Mouse (Mus musculus) megakaryocyte-erythroid progenitor cell, adult 5-6 weeks (primary cell): ENCODE results near the gene Pik3r1. TPM values are rescaled to one million over a fixed set of nuclear protein-coding genes. Genes with fewer than 3 reads are reported as not detected.
A peak's percentile ranks its signal among the peaks of the same experiment; 100 is the strongest.

Source experiments
- ATAC-seq: replicated peaks from 2 replicates; pipeline ENCODE4 v1.8.0; 2016; ENCODE audit warnings: mild to moderate bottlenecking, inconsistent platforms; ENCODE audit not compliant: severe bottlenecking, poor library complexity, low FRiP score, low TSS enrichment
- total RNA-seq, 2 experiments: library from RNA; stranded (forward) in 1 of 2; stranded (reverse) in 1 of 2; fragments of 200-1000, 215-1000 nt in 1 of 2; fragments of >200 nt in 1 of 2; fragmentation: Nextera tagmentation in 1 of 2; gene quantifications; 2 replicates each; pipeline ENCODE4 v1.2.3; 2014 to 2017

The Pik3r1 gene
- total RNA-seq, 2 experiments from 2014 or later = 47.7 to 115 TPM

DNA sequence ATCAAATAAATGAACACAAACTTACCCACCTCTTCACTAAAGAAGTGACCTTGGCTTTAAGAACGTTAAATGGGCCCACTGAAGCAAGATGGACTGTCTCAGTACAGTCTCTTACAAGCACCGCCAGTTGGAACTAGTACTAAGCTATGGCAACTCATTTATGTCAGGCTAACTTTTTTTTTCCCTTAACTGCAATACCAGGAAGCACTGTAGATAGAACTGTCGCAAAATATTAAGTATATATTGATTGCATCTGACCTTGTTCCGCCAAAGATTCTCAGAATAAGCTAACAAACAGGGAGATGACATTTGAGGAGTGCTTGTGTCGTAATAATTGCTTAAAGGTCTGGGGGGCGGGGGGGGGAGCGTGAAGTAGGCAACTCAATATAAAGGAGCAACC, 49.3 kb downstream of the Pik3r1 start:
- no peak for ATAC-seq

- ATAC-seq = no peak
These were observed 50.2 kb downstream of the Pik3r1 start for GRCm38 (mm10) chr13:101717836-101718235.

DNA sequence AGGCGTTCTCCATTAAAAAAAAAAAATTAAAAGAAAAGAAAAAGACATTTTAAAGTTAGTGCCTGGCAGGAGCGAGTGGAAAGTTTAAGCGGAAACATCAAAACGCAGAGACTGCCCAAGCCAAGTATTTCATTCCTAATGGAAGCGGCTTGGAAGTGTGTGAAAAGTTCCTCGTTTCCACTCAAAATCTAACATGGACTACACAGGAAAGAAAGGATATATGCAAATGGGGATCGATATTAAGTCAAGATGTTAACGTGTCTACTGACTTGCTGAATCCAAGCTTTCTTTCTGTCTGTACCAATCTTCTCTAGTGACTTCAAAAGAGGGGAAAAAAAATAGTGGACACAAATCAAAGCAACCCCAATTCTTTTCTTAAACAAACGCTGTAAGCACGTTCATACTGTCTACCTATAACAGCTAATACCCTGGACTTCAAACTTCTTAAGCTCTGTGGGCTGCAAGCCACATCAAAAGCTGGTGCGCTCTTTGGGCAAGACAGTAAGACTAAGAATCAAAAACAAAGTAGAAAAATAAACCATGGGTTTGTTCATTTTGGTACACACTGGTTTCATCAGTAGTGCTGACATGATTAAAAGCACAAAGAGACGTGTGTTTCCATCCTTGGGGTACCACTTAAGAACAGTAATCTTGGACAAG, 54.5 kb downstream of the Pik3r1 start:
- ATAC-seq = no peak

GRCm38 (mm10) chr13:101712720-101713428, 55.1 kb downstream of the Pik3r1 start:
- 0 out of 2 replicates have a peak, but pooled peaks have one; percentile 42 for ATAC-seq

GRCm38 (mm10) chr13:101712099-101712498, 55.9 kb downstream of the Pik3r1 start:
- ATAC-seq = no peak

- ATAC-seq = no peak
These were observed 56.7 kb downstream of the Pik3r1 start for GRCm38 (mm10) chr13:101711301-101711700.

DNA sequence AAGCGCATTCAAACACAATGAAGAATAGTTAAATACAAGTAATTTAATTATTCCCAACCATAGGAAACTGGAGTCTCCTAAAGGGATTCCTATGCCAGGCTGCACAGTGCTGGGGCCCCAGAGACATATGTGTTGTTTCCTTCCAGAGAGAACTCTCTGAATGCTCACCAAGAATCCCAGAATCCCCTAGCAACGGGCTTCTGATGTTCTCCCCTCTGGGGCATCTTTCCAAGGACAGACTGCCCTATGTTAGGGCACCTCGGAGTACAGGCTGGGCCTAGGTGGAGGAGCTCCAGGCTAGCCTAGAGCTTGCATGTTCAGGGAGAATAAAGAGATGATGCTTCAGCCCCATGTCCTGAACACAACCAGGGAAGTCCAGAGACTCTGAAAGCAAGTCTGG, 58.2 kb downstream of the Pik3r1 start:
- no peak for ATAC-seq

DNA sequence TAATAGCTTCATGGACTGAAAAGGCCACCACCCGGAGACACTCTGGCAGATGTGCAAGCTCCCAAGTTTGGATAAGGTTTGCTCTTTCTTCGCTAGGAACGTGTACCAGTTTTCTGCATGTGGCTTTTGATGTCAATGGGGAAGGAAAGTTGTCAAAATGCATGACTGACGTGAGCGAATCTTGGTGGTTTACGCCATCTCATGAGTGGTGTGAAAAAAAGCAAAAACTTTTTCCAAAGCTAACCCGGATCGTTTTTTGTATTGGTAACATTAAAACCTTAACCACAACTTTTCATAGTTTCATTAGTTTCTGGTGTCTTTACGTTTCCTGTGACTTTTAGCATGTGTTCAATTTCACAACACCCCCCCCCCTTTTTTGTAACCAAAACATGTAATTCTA, 60.8 kb downstream of the Pik3r1 start:
- no peak for ATAC-seq

DNA sequence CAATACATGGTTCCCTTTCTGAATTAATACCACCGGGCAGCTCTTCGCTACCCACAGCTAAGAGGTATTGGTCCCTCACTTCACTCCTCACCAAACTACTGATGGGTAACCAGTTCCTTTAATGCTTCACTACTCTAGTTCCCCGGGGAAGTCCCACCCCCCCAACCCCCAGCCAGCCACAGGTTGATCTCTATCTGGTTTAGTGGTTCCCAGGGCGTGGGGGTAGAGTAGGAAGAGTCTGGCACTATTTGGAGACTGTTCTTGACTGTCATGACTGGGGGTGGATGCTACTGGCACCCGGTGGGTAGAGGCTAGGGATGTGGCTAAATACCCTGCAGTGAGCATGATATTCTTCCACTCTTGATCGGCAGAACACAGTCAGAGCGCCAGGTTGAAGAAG, 61.6 kb downstream of the Pik3r1 start:
- ATAC-seq = no peak

DNA sequence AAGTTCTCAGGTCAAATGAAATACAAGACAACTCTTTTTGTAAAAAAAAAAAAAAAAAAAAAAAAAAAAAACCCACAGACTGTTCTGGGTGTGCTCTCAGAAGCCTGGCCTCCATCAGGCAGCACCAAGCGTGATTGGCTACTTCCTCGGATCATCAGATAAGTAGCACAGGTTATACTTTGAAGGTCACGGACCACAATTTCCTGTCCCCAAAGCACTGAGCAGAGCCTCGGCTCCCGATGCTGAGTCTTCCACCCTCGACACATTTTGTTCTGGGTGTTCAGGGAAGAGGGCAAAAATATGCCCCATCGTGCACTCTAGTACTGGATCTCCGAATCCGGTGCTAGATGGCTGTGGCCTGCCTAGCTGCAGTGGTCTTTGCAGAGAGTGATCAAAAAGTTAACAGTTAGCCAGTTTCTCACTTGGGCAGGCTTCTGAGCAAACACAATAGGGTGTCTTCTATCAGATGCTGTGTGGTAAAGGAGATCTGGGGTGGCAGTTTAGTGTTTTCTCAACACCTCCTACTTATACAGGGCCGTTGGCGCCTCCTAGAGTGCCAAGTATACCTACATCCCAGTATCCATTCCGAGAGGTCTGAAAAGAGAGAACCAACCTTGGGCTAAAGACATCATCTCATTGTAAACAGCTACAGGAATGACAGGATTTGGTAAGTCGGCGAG, 65.8 kb downstream of the Pik3r1 start:
- ATAC-seq = no peak; the same call in 1 of the 2 replicates

DNA sequence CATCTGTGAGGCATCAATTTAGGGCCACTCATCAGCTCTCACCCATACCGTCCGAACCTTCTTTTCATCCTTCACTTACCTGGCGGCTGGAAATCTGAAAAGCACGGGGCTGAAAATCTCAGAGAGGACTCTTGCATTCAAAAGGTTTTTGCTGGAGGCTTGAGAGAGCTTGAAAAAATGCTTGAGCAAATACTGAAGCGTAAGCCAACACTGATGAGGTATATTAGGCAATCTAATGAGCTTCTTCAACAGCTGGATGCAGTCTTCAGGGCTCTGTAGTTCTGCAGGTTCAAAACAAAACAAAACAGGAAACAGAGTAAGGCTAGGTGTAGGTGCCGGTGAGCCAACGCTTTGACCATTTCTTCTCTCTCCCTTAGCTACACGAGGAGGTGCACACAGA, 66.4 kb downstream of the Pik3r1 start:
- no peak for ATAC-seq

GRCm38 (mm10) chr13:101699742-101700141, 68.3 kb downstream of the Pik3r1 start:
- no peak for ATAC-seq

DNA sequence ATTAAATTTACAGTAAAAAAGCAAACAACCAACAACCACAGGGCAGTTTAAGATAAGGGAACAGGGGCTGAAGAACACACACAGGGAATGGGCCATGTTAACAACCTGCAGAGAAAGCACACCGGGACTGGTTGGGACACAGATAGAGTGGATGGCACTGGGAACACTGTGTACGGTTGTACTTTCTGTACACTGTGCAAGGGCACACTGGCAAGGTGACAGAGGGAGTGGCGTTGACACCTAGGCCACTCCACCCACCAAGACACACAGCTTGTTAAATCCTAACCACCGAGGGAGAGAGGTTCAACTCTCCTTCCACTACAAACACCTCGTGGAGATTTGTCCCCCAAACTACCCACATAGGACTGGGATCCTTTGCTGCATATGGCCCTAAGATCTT, 70.1 kb downstream of the Pik3r1 start:
- no peak for ATAC-seq

DNA sequence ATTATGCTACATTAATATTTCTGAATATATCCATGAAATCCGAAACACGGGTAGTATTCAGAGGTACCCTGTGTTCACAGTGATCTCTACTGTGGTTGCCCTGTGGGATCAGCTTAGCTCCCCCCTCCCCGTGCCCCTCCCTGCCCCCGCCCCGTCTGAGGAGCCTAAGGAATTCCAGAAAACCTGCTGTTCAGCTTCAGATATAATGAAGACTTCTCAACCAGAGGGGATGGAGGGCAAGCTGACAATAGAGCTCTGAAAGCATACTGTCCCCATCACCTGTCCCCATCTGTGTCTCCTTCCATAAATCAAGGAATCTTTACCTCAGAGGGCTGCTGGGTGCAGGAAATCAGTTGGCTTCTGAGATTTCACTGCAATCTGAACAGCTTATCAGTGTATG, 70.6 kb downstream of the Pik3r1 start:
- no peak for ATAC-seq

DNA sequence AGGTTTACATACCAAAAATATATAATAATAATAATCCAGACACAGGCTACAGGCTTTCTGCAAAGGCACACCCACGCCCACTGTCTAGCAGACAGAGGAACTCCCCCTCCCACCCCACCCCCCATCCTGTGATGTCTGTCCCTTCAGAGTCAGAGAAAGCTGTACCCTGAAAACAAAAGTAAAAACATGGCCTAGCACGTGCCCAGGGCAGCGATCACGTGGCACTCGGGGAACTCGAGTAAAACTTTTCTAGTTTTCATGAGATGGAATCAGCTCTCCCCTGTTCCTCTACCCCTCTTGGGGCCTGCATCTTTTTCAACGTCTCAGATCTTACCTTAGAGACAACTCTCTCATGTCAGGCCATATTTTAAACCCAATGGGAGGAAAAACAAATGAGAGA, 71.2 kb downstream of the Pik3r1 start:
- ATAC-seq = no peak

DNA sequence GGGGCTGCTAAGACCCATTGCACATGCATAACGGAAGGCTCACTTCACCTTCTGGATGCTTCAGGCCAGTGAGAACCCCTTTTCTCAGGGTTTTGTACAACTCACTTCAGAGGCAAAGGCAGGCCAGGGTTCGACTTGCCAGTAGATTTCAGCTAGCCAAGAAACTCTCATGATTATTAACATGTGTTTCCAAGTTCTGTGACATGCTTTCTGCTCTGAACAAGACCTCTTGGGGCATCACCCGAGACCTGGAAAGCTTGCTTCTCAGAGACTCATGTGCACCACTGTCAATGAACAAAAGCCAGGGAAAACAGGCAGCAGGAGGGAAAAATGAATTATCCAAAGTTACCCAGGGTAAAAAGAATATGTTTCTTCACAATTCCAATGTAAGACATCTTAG, 71.7 kb downstream of the Pik3r1 start:
- ATAC-seq = no peak

DNA sequence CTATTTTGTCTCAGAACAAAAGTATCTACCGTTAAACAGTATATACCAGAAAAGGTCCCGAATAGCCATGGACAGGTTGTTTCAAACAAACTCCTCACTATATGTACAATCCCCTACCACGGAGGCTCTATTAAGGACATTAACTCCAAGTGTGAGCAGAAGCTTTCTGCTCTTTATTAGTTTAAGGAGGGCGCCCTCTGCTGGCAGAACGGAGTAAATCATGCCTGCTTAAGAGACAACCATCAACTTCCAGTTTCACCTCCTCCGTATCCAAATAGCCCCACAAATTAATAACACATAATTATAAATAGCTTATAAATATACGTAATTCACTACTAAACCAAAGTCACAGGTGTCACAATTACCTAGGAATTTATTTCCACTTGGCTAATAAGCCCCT, 72.1 kb downstream of the Pik3r1 start:
- ATAC-seq = no peak

DNA sequence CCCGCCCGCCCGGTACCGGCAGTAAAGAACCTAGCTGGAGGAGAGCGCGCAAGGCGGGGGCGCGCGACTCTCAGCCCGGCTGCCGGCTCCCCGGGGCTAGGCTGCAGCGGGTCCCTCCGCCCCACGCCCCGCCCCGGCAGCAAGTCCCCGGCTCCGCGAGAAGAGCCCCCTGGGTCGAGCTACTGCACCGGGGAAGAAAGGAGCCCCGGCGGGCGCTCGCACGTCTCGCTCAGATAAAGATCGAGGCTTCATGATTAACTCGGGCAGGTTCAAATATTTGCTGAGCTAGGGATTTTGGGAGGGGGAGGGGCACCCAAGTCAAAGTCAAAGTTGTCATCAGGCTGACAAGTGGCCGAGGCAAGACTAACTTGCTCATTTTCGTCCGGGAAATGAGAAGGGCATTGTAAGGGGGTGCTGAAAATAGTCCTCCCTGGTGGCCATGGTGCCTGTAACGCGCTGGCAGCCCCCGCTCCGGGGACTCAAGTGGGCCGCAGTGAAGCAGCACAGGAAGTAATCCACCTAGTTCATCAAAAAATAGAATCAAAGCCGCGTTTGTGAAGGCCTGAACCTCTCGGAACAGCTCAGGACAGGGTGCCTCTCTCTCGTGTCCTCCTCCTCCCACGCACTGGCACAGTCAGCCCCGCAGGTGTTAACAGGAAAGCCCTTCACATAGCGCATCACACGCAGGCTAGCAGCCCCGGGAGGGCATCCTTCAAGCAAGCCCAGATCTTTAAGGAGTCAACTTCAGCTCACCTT, 73.3 kb downstream of the Pik3r1 start:
- ATAC-seq = no peak

DNA sequence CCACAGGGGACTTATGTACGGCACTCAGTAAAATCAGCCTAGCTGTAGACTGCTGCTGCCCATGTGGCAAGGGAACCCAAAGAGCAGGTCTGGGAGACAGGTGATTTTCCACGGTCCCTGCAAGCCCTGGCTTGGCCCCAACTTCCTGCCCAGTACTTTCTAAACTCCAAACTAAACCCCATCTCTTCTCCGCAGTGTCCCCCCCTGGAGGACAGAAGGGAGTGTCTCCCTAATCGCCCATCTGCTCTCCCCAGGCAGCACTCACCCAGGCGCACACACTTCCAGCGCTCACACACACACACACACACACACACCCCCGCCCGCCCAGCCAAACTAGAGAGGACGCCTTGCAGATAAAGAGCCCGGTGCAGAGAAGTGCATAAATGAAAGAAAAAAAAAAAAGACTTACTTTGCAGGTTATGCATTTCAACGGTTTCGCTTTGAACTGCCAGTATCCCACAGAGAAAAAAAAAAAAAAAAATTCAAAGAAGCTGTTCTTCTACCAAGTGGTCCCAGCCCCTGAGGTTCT, 74.0 kb downstream of the Pik3r1 start:
- ATAC-seq = peak; percentile 74
